Mouse (Mus musculus): ENCODE results near the gene Tbc1d24.

DNA sequence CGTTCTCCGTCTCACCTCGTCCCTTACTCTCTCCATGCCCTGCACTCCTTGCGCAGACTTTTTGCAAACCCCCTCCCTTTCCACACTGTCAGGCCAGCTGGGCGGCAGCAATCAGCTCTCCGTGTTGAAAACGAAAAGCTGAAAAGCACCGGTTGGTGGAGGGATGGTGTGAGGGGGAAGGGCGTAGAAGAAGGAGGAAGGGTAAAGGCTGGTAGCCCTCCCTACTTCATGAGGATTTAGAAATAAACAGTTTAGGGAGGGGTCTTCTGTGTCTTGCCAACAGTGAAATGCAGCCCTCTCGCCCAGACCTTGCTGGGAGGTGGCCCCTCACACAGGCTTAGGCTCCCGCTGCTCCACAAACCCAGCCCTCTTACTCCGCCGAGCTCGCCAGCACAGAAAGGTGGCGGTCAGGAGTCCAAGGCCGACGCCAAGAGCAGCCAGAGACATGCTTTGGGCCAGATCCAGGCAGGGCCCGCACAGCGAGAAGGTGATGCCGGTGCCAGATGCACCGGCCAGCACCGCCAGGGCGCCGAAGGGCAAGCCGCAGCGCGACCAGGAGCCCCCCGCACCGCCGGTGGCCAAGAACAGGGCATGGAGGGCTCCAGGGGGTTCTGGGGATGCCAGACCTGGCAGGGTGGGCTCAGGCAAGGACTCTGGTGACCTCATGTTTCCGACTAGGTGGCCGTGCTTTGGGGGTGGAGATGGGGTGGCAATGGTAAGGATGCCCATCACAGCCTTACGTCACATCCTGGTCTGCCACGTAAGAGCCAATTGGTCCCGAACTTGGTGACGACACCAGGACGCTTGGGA lies 6.5 kb upstream of the Tbc1d24 start:
- TF ChIP-seq CTCF (conservative IDR thresholded peaks at IDR 0.05; ENCODE audit: low read length) (no peak), NANOG (IDR thresholded peaks at IDR 0.05; ENCODE audit: borderline replicate concordance, low read length) (no peak), POU5F1 (IDR thresholded peaks at IDR 0.05; ENCODE audit: borderline replicate concordance, low read length) (no peak)

All from E14TG2a.4 (cell line).